Mouse (Mus musculus): Measurements from ENCODE around the gene Cd2bp2. TPM values are rescaled to one million over a fixed set of nuclear protein-coding genes. Genes with fewer than 3 reads are reported as not detected.

Cd2bp2 gene
- polyA plus RNA-seq, 1 experiment from 2014 or later: 53.9 TPM

DNA sequence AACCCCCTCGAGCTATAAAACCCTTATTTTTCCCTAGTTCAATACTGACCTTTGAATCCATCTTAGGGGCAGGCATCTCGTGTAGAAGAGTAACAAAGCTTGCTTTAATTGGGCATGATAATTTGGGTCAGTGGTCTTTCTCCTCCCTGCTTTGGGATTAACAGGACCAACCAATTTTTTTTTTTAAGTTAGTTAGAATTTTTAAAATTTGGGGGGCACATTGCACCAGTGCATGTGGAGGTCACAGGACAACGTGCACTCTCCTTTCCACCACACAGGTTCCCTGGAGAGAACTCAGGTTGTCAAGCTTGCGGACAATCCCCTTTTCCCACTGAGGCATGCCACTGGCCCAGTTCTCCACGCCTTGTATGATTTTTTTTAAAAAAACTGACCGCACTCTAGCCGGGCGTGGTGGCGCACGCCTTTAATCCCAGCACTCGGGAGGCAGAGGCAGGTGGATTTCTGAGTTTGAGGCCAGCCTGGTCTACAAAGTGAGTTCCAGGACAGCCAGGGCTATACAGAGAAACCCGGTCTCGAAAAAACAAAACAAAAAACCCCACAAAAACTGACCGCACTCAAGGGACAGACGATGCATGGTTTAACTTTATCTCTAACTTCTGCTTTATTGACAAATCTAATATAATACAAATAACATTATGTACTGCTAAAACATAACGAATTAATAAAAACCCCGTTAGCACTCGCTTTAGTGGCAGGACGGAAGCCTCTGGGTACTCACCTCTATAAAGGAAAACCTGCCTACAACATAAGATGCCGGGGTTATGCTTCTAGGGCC is 36.2 kb upstream of the Cd2bp2 start:
- Histone ChIP-seq H3K4me1 (replicated peaks; ENCODE audit: control insufficient read depth, insufficient read depth, low read length) (peaks cover 26% of the 10 kb centered on the region), H3K4me3 (ENCODE audit: low read length) (peak overlapping the region; percentile 98), H3K4me2 (ENCODE audit: low read depth, low read length) (peak overlapping the region; percentile 62), H3K9ac (ENCODE audit: low read length) (peak overlapping the region; percentile 97), H3K27ac (ENCODE audit: low read length) (peak overlapping the region; percentile 99), H3K27me3 (ENCODE audit: control insufficient read depth, insufficient read depth, low read depth, low read length) (no peaks in the 10 kb centered on the region), H3K9me3 (ENCODE audit: control insufficient read depth, low read length) (no peaks in the 10 kb centered on the region), H3K36me3 (ENCODE audit: control insufficient read depth, insufficient read depth, low read length) (peaks cover 22% of the 10 kb centered on the region)
- 2% methylated on average over 20 of the region's 20 CpGs for WGBS
- no peak; the same call in 1 of the 2 replicates for ATAC-seq (ENCODE audit: low read depth)

GRCm38 (mm10) chr7:127231376-127231775 is 35.5 kb upstream of the Cd2bp2 start:
- Histone ChIP-seq H3K4me2 (ENCODE audit: low read depth, low read length) (peak overlapping the region; percentile 62), H3K27ac (ENCODE audit: low read length) (no peak overlapping the region), H3K9me3 (ENCODE audit: control insufficient read depth, low read length) (no peaks in the 10 kb centered on the region), H3K36me3 (ENCODE audit: control insufficient read depth, insufficient read depth, low read length) (peaks cover 16% of the 10 kb centered on the region), H3K4me3 (ENCODE audit: low read length) (peak overlapping the region; percentile 98), H3K27me3 (ENCODE audit: control insufficient read depth, insufficient read depth, low read depth, low read length) (no peaks in the 10 kb centered on the region), H3K4me1 (replicated peaks; ENCODE audit: control insufficient read depth, insufficient read depth, low read length) (peaks cover 26% of the 10 kb centered on the region), H3K9ac (ENCODE audit: low read length) (peak overlapping the region; percentile 97)
- no peak for ATAC-seq (ENCODE audit: low read depth)
- 38% methylated on average over 3 of the region's 3 CpGs for WGBS

- Histone ChIP-seq H3K9me3 (ENCODE audit: control insufficient read depth, low read length) (no peaks in the 10 kb centered on the region), H3K27me3 (ENCODE audit: control insufficient read depth, insufficient read depth, low read depth, low read length) (no peaks in the 10 kb centered on the region), H3K36me3 (ENCODE audit: control insufficient read depth, insufficient read depth, low read length) (peaks cover 3% of the 10 kb centered on the region; the same call in 1 of the 2 replicates), H3K9ac (ENCODE audit: low read length) (no peak overlapping the region), H3K27ac (ENCODE audit: low read length) (no peak overlapping the region), H3K4me1 (replicated peaks; ENCODE audit: control insufficient read depth, insufficient read depth, low read length) (peaks cover 19% of the 10 kb centered on the region), H3K4me2 (ENCODE audit: low read depth, low read length) (no peak overlapping the region), H3K4me3 (ENCODE audit: low read length) (no peak overlapping the region)
- 60% methylated on average over 4 of the region's 4 CpGs for WGBS
- no peak for ATAC-seq (ENCODE audit: low read depth)
Measured at GRCm38 (mm10) chr7:127228615-127229303, 32.9 kb upstream of the Cd2bp2 start.

- H3K4me2 ChIP-seq (ENCODE audit: low read depth, low read length): no peak overlapping the region
- no peak for ATAC-seq (ENCODE audit: low read depth)
- 0 out of 2 replicates have a peak, but pooled peaks cover 3% of the 10 kb centered on the region for H3K9me3 ChIP-seq (ENCODE audit: control insufficient read depth, low read length)
- no peak overlapping the region for H3K4me3 ChIP-seq (ENCODE audit: low read length)
- H3K9ac ChIP-seq (ENCODE audit: low read length): no peak overlapping the region
- no peak overlapping the region for H3K27ac ChIP-seq (ENCODE audit: low read length)
- H3K27me3 ChIP-seq (ENCODE audit: control insufficient read depth, insufficient read depth, low read depth, low read length): no peaks in the 10 kb centered on the region
- peaks cover 3% of the 10 kb centered on the region; the same call in 1 of the 2 replicates for H3K36me3 ChIP-seq (ENCODE audit: control insufficient read depth, insufficient read depth, low read length)
- 80% methylated on average over 11 of the region's 11 CpGs for WGBS
- peaks cover 5% of the 10 kb centered on the region; the same call in 1 of the 2 replicates for H3K4me1 ChIP-seq (replicated peaks; ENCODE audit: control insufficient read depth, insufficient read depth, low read length)
Measured at GRCm38 (mm10) chr7:127225147-127225995, 29.5 kb upstream of the Cd2bp2 start.

GRCm38 (mm10) chr7:127224616-127225015 is 28.8 kb upstream of the Cd2bp2 start:
- no peaks in the 10 kb centered on the region; the same call in 1 of the 2 replicates for H3K4me1 ChIP-seq (replicated peaks; ENCODE audit: control insufficient read depth, insufficient read depth, low read length)
- 86% methylated on average over 6 of the region's 6 CpGs for WGBS
- no peak overlapping the region for H3K4me3 ChIP-seq (ENCODE audit: low read length)
- 0 out of 2 replicates have a peak, but pooled peaks cover 3% of the 10 kb centered on the region for H3K9me3 ChIP-seq (ENCODE audit: control insufficient read depth, low read length)
- H3K9ac ChIP-seq (ENCODE audit: low read length): no peak overlapping the region
- H3K27me3 ChIP-seq (ENCODE audit: control insufficient read depth, insufficient read depth, low read depth, low read length): no peaks in the 10 kb centered on the region
- ATAC-seq (ENCODE audit: low read depth): no peak
- peaks cover under 1% of the 10 kb centered on the region; the same call in 1 of the 2 replicates for H3K36me3 ChIP-seq (ENCODE audit: control insufficient read depth, insufficient read depth, low read length)
- H3K4me2 ChIP-seq (ENCODE audit: low read depth, low read length): no peak overlapping the region
- H3K27ac ChIP-seq (ENCODE audit: low read length): no peak overlapping the region

DNA sequence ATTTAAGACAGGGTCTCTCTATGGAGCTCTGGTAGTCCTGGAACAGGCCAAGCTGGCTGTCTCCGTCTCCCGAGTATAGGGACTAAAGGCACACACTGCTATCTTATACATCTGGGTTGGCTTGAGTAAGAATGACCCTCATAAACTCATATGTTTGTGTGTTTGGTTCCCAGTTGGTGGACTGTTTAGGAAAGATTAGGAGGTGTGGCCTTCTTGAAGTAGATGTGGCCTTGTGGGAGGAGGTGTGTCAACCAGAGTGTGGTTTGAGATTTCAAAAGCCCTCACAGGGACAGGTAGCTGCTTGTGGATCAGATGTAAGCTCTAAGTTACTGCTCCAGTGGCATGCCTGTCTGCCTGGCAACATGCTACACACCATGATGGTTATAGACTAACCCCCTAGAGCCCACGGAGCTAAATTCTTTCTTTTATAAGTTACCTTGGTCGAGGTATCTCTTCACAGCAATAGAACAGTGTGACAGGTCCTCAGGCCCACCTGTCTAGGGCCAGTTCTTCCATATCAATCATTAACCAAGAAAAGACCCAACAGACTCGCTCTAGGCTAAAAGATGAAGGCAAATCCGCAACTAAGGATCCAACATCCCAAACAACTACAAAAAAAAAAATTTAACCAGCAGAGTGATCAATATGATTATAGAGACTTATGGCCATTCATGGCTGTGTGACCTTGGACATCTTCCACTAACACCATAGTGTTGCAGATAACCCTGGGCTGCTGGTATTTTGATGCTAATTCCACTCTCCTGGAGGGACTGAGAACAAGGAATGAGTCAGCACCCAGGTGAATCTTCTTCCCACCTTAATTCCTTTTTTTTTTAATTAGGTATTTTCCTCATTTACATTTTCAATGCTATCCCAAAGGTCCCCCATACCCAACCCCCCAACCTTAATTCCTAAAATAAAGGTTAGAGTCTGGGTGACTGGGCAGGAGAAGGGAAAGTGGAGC is 27.9 kb upstream of the Cd2bp2 start:
- H3K4me3 ChIP-seq (ENCODE audit: low read length): no peak overlapping the region
- 73% methylated on average over 6 of the region's 6 CpGs for WGBS

DNA sequence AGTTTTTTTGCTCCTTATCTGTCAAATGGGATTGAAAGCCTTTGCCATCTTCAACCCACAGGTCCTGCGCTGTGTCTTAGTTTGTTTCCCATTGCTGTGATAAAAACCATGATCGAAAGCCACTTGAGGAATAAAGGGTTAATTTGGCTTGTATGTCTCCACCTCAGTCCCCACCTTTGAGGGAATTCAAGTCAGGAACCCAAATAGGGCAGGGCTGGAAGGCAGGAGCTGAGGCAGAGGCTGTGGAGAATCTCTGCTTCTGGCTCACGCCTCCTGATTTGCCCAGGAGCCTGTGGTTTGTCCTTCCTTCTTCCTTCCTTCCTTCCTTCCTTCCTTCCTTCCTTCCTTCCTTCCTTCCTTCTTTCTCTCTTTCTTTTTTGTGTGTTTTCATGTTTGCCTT is 27.3 kb upstream of the Cd2bp2 start:
- ATAC-seq (ENCODE audit: low read depth): no peak
- WGBS: 94% methylated on average over 3 of the region's 3 CpGs
- H3K9me3 ChIP-seq (ENCODE audit: control insufficient read depth, low read length): 0 out of 2 replicates have a peak, but pooled peaks cover 3% of the 10 kb centered on the region

More for the DNA sequence above, 27.9 kb upstream of the Cd2bp2 start:
- Histone ChIP-seq H3K9me3 (ENCODE audit: control insufficient read depth, low read length) (0 out of 2 replicates have a peak, but pooled peaks cover 3% of the 10 kb centered on the region), H3K36me3 (ENCODE audit: control insufficient read depth, insufficient read depth, low read length) (no peaks in the 10 kb centered on the region), H3K9ac (ENCODE audit: low read length) (no peak overlapping the region), H3K4me2 (ENCODE audit: low read depth, low read length) (no peak overlapping the region), H3K27me3 (ENCODE audit: control insufficient read depth, insufficient read depth, low read depth, low read length) (no peaks in the 10 kb centered on the region), H3K4me1 (replicated peaks; ENCODE audit: control insufficient read depth, insufficient read depth, low read length) (no peaks in the 10 kb centered on the region), H3K27ac (ENCODE audit: low read length) (no peak overlapping the region)
- ATAC-seq (ENCODE audit: low read depth): no peak

DNA sequence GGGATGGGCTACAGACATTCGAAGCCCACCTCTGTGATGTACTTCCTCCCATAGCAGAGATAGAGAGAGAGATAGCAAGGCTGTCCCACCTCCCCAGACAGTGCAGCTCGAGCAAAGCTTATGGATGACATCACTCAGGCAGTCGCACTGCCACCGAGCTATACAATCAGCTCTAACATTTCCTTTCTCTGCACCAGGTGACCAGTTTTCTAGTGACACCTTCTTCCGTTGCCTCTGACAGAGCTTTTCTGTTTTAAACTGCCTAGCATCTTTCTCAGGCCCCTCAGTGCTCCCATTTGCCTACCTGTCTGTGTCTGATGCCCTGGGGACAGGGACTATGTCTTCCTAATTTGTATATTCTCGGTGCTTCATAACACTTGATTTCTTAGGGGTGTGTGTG is 24.6 kb upstream of the Cd2bp2 start:
- 62% methylated on average over 6 of the region's 6 CpGs for WGBS
- H3K9ac ChIP-seq (ENCODE audit: low read length): no peak overlapping the region
- ATAC-seq (ENCODE audit: low read depth): no peak
- H3K4me2 ChIP-seq (ENCODE audit: low read depth, low read length): no peak overlapping the region
- H3K9me3 ChIP-seq (ENCODE audit: control insufficient read depth, low read length): 0 out of 2 replicates have a peak, but pooled peaks cover 3% of the 10 kb centered on the region
- no peaks in the 10 kb centered on the region for H3K36me3 ChIP-seq (ENCODE audit: control insufficient read depth, insufficient read depth, low read length)
- no peaks in the 10 kb centered on the region for H3K27me3 ChIP-seq (ENCODE audit: control insufficient read depth, insufficient read depth, low read depth, low read length)
- H3K4me1 ChIP-seq (replicated peaks; ENCODE audit: control insufficient read depth, insufficient read depth, low read length): peaks cover under 1% of the 10 kb centered on the region; the same call in 1 of the 2 replicates
- H3K4me3 ChIP-seq (ENCODE audit: low read length): no peak overlapping the region
- no peak overlapping the region for H3K27ac ChIP-seq (ENCODE audit: low read length)

More for the DNA sequence above, 27.3 kb upstream of the Cd2bp2 start:
- no peaks in the 10 kb centered on the region for H3K36me3 ChIP-seq (ENCODE audit: control insufficient read depth, insufficient read depth, low read length)
- H3K4me3 ChIP-seq (ENCODE audit: low read length): no peak overlapping the region
- H3K27me3 ChIP-seq (ENCODE audit: control insufficient read depth, insufficient read depth, low read depth, low read length): no peaks in the 10 kb centered on the region
- H3K4me2 ChIP-seq (ENCODE audit: low read depth, low read length): no peak overlapping the region
- H3K4me1 ChIP-seq (replicated peaks; ENCODE audit: control insufficient read depth, insufficient read depth, low read length): no peaks in the 10 kb centered on the region
- H3K9ac ChIP-seq (ENCODE audit: low read length): no peak overlapping the region
- no peak overlapping the region for H3K27ac ChIP-seq (ENCODE audit: low read length)

Data from lung, embryonic 16.5 days (tissue).